Mouse (Mus musculus) forebrain, embryonic 15.5 days (tissue): ENCODE data around the gene Snx32. TPM values are rescaled to one million over a fixed set of nuclear protein-coding genes. Genes with fewer than 3 reads are reported as not detected.

Experiments used
- ATAC-seq: fragments of 200-750 bp; cut with Nextera tagmentation; replicated peaks from 2 replicates; pipeline ENCODE4 v1.8.0; 2017; ENCODE audit warnings: mild to moderate bottlenecking, moderate TSS enrichment, moderate library complexity
- H3K27ac ChIP-seq: fragments of 300-500 bp; sonication (generic); replicated peaks from 2 replicates; pipeline ENCODE4 v1.5.1; 2015; ENCODE audit warnings: mild to moderate bottlenecking, inconsistent platforms
- H3K27me3 ChIP-seq: fragments of 300-500 bp; sonication (generic); 2 replicates; pipeline ENCODE4 v1.6.1; 2015; ENCODE audit warnings: inconsistent platforms
- H3K36me3 ChIP-seq: fragments of 300-500 bp; sonication (generic); 2 replicates; pipeline ENCODE4 v1.6.1; 2015; ENCODE audit warnings: mild to moderate bottlenecking, inconsistent platforms
- H3K4me1 ChIP-seq: fragments of 300-500 bp; sonication (generic); 2 replicates; pipeline ENCODE4 v1.6.1; 2015; ENCODE audit warnings: inconsistent platforms
- H3K4me2 ChIP-seq: fragments of 300-500 bp; sonication (generic); replicated peaks from 2 replicates; pipeline ENCODE4 v1.6.1; 2015; ENCODE audit warnings: mild to moderate bottlenecking, inconsistent platforms
- H3K4me3 ChIP-seq: fragments of 300-500 bp; sonication (generic); 2 replicates; pipeline ENCODE4 v1.5.1; 2015; ENCODE audit warnings: mild to moderate bottlenecking, inconsistent platforms
- H3K9ac ChIP-seq: fragments of 300-500 bp; sonication (generic); replicated peaks from 2 replicates; pipeline ENCODE4 v1.6.1; 2015; ENCODE audit warnings: mild to moderate bottlenecking, inconsistent platforms
- H3K9me3 ChIP-seq: fragments of 300-500 bp; sonication (generic); 2 replicates; pipeline ENCODE4 v1.6.1; 2016; ENCODE audit warnings: inconsistent platforms
- WGBS: fragments of 180-500 bp; shearing (Covaris S2); methylation state at CpG from one replicate; pipeline ENCODE4 v1.1.7; 2015; ENCODE audit warnings: mixed read lengths; 5-methylcytosine and 5-hydroxymethylcytosine counted together
- polyA plus RNA-seq: library from polyadenylated mRNA; unstranded; fragments of >200 nt; fragmentation: Nextera tagmentation; extraction: Ambion mirVana; gene quantifications from 2 replicates; pipeline ENCODE4 v1.2.1, GENCODE M21; 2015

The Snx32 gene
- polyA plus RNA-seq, 1 experiment from 2014 or later: 72.8 TPM

- no peaks in the 10 kb centered on the region for H3K36me3 ChIP-seq
- H3K27ac ChIP-seq: no peak overlapping the region
- H3K4me2 ChIP-seq: no peak overlapping the region
- no peaks in the 10 kb centered on the region for H3K9me3 ChIP-seq
- ATAC-seq: no peak
- H3K4me1 ChIP-seq: peaks cover 11% of the 10 kb centered on the region
- H3K9ac ChIP-seq: no peak overlapping the region
- WGBS: 6% methylated on average over 7 of the region's 7 CpGs
- no peak overlapping the region for H3K4me3 ChIP-seq
- H3K27me3 ChIP-seq: no peaks in the 10 kb centered on the region
These were observed 19.8 kb upstream of the Snx32 start for GRCm38 (mm10) chr19:5530138-5530524.

DNA sequence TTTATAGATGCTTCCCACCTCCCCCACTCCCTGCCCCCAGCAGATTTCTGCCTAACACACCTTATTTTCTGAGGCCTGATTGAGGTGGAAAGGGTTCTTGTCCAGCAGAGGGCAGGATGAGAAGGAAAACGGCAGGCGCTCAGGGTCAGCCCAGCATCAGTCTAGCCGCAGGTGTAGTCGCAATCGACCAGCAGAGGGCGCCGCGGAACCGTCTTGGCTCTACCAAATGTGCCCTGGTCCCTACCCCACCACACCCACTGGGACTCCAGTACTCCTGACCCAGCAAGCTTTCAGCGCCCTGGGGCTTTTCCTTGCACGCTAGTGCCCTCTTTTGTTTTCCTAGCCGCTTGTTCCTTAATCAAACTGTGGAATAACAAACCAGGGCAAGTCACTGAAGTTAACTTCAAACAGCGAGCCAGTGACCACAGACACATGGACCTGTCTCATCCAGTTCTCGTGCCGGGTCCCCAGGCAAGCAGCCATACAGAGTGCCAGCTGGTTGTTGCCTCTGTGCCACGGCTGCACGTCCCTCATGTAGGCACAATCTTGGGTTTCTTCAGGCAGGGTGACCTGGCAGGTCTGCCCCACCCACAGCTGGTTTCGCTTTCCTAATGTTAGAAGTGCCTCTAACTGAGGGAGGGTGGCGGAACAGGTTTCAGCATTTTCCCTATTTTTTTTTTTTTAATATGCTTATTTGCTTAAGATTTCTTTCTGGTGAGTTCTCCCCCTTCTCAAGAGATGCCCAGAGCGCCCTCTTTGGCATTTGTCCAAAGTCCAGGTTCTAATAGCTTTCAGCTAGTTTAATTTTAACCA, 19.2 kb upstream of the Snx32 start:
- WGBS: 10% methylated on average over 20 of the region's 20 CpGs
- no peak overlapping the region for H3K9ac ChIP-seq
- no peak overlapping the region for H3K4me3 ChIP-seq
- no peaks in the 10 kb centered on the region for H3K36me3 ChIP-seq
- H3K4me2 ChIP-seq: peak overlapping the region; percentile 12
- ATAC-seq: peak; percentile 86
- no peaks in the 10 kb centered on the region for H3K27me3 ChIP-seq
- no peaks in the 10 kb centered on the region for H3K9me3 ChIP-seq
- H3K27ac ChIP-seq: no peak overlapping the region
- H3K4me1 ChIP-seq: peaks cover 11% of the 10 kb centered on the region

DNA sequence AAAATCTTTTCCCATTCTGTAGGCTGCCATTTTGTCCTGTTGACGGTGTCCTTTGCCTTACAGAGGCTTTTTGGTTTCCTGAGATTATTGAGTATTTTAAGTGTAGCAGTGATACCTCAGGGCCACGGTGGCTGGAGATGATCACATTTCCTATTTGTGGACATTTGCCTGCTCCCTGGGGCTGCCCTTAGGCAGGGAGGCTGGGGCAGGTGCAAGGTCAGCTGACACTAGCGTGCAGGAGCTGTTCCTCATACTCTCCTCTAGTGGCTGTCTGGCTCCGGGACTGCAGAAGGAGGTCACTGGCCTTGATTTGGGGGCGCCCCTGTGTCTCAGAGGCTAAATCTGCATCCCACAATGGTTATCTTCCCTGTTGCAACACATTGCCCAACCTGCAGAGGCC, 14.9 kb upstream of the Snx32 start:
- Histone ChIP-seq H3K4me2 (no peak overlapping the region), H3K4me1 (peaks cover 9% of the 10 kb centered on the region), H3K27ac (no peak overlapping the region), H3K27me3 (no peaks in the 10 kb centered on the region), H3K4me3 (no peak overlapping the region), H3K36me3 (no peaks in the 10 kb centered on the region), H3K9ac (no peak overlapping the region), H3K9me3 (no peaks in the 10 kb centered on the region)
- no peak for ATAC-seq
- 77% methylated on average over 5 of the region's 5 CpGs for WGBS

DNA sequence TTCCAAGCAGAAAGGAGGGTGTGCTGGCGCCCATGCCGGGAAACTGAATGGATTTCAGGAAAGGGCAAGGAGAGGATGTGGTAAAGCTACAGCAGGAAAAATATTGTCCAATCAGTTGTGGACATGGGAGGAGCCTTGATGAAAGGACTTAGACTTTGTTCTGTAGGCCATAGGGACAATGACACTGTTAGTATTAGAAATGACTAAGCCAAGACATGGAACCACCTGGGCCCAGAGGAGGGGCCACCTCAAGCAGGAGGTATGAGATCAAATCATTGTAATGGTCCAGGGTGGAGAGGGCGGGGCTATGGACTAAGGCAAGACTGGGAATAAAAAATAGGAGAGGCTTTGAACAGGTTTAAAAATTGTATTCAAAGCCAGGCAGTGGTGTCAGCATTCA, 8.4 kb upstream of the Snx32 start:
- WGBS: 84% methylated on average over 3 of the region's 3 CpGs
- H3K27me3 ChIP-seq: no peaks in the 10 kb centered on the region

DNA sequence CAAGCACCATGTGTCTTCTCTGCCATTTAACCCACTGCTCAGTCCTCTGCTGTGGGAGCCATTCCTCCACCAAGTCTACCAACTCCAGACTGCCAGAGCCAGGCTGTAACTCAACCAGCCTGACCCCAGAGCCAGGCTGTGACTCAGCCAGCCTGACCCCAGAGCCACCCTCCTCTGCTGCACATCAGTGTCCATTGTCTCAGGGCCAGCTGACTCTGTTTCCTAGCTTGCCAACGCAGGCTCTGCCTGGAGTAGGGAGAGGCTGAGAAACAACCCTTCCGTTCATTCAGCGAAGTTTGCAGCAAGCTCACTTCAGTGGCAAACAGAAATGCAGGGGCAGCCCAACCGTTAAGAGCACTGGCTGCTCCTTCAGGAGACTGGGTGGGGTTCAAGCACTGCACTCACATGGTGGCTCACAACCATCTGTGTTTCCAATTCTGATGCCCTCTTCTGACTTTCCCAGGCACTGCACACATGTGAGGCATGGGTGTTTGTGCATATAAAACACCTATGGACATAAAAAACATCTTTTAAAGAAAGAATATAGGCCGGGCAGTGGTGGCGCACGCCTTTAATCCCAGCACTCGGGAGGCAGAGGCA, 6.7 kb upstream of the Snx32 start:
- Histone ChIP-seq H3K27ac (no peak overlapping the region), H3K9ac (no peak overlapping the region), H3K4me1 (0 out of 2 replicates have a peak, but pooled peaks cover 6% of the 10 kb centered on the region), H3K36me3 (no peaks in the 10 kb centered on the region), H3K27me3 (no peaks in the 10 kb centered on the region), H3K9me3 (no peaks in the 10 kb centered on the region), H3K4me3 (no peak overlapping the region), H3K4me2 (no peak overlapping the region)
- no peak for ATAC-seq
- WGBS: 80% methylated on average over 8 of the region's 8 CpGs

More for the DNA sequence above, 8.4 kb upstream of the Snx32 start:
- Histone ChIP-seq H3K9ac (no peak overlapping the region), H3K4me2 (no peak overlapping the region), H3K4me1 (no peaks in the 10 kb centered on the region), H3K27ac (no peak overlapping the region), H3K9me3 (no peaks in the 10 kb centered on the region), H3K36me3 (no peaks in the 10 kb centered on the region), H3K4me3 (no peak overlapping the region)
- no peak for ATAC-seq

- peaks cover 10% of the 10 kb centered on the region for H3K4me1 ChIP-seq
- H3K27me3 ChIP-seq: no peaks in the 10 kb centered on the region
- H3K4me2 ChIP-seq: no peak overlapping the region
- no peak overlapping the region for H3K4me3 ChIP-seq
- 81% methylated on average over 7 of the region's 7 CpGs for WGBS
- no peak for ATAC-seq
- H3K27ac ChIP-seq: no peak overlapping the region
- H3K36me3 ChIP-seq: no peaks in the 10 kb centered on the region
- H3K9ac ChIP-seq: no peak overlapping the region
- no peaks in the 10 kb centered on the region for H3K9me3 ChIP-seq
These were observed 5.8 kb upstream of the Snx32 start for GRCm38 (mm10) chr19:5515840-5516777.

DNA sequence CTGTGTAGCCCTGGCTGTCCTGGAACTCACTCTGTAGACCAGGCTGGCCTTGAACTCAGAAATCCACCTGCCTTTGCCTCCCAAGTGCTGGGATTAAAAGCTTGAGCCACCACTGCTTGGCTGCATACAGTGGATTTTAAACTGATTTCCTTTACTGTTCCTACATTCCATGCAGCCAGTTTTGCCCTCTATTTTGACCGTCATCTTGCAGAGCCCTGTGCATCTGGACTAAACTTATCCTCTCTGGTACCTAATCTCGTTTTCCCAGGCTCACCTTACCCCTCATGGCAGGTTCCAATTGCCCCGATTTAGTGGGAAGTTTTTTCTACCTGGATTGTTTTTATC, 2.6 kb upstream of the Snx32 start:
- H3K4me1 ChIP-seq: peaks cover 27% of the 10 kb centered on the region
- no peaks in the 10 kb centered on the region for H3K36me3 ChIP-seq
- H3K9me3 ChIP-seq: no peaks in the 10 kb centered on the region
- WGBS: 80% methylated on average over 3 of the region's 3 CpGs
- no peak overlapping the region for H3K4me2 ChIP-seq
- H3K4me3 ChIP-seq: no peak overlapping the region
- H3K27ac ChIP-seq: no peak overlapping the region
- ATAC-seq: no peak
- no peaks in the 10 kb centered on the region for H3K27me3 ChIP-seq
- no peak overlapping the region for H3K9ac ChIP-seq

- H3K9ac ChIP-seq: no peak overlapping the region
- no peak overlapping the region for H3K4me2 ChIP-seq
These were observed 2.0 kb upstream of the Snx32 start for GRCm38 (mm10) chr19:5512091-5513004.

GRCm38 (mm10) chr19:5511074-5511632, 815 bp upstream of the Snx32 start:
- H3K9me3 ChIP-seq: no peaks in the 10 kb centered on the region
- WGBS: 51% methylated on average over 14 of the region's 15 CpGs
- peak overlapping the region; percentile 49 for H3K9ac ChIP-seq
- H3K27me3 ChIP-seq: no peaks in the 10 kb centered on the region
- H3K36me3 ChIP-seq: no peaks in the 10 kb centered on the region
- H3K4me3 ChIP-seq: peak overlapping the region; percentile 58
- peak overlapping the region; percentile 77 for H3K27ac ChIP-seq
- H3K4me2 ChIP-seq: peak overlapping the region; percentile 71
- H3K4me1 ChIP-seq: peaks cover 27% of the 10 kb centered on the region
- ATAC-seq: 0 out of 2 replicates have a peak, but pooled peaks have one; percentile 16

More at GRCm38 (mm10) chr19:5512091-5513004, 2.0 kb upstream of the Snx32 start:
- Histone ChIP-seq H3K27me3 (no peaks in the 10 kb centered on the region), H3K4me1 (peaks cover 27% of the 10 kb centered on the region), H3K4me3 (no peak overlapping the region), H3K27ac (no peak overlapping the region), H3K36me3 (no peaks in the 10 kb centered on the region), H3K9me3 (no peaks in the 10 kb centered on the region)
- ATAC-seq: no peak
- 73% methylated on average over 12 of the region's 12 CpGs for WGBS

GRCm38 (mm10) chr19:5503687-5504086, 6.7 kb downstream of the Snx32 start, which contains the start of gene 1700020D05Rik:
1700020D05Rik (minus strand) TSS chr19:5503787.
- ATAC-seq: no peak
- H3K4me1 ChIP-seq: no peaks in the 10 kb centered on the region
- H3K36me3 ChIP-seq: peaks cover 3% of the 10 kb centered on the region; the same call in 1 of the 2 replicates
- H3K9me3 ChIP-seq: no peaks in the 10 kb centered on the region
- no peak within 1 kb of the TSS for H3K27ac ChIP-seq
- no peaks in the 10 kb centered on the region for H3K27me3 ChIP-seq
- 60% methylated on average over 17 of the region's 17 CpGs for WGBS
- H3K4me2 ChIP-seq: no peak within 1 kb of the TSS
- H3K4me3 ChIP-seq: no peak within 1 kb of the TSS
- no peak within 1 kb of the TSS for H3K9ac ChIP-seq

DNA sequence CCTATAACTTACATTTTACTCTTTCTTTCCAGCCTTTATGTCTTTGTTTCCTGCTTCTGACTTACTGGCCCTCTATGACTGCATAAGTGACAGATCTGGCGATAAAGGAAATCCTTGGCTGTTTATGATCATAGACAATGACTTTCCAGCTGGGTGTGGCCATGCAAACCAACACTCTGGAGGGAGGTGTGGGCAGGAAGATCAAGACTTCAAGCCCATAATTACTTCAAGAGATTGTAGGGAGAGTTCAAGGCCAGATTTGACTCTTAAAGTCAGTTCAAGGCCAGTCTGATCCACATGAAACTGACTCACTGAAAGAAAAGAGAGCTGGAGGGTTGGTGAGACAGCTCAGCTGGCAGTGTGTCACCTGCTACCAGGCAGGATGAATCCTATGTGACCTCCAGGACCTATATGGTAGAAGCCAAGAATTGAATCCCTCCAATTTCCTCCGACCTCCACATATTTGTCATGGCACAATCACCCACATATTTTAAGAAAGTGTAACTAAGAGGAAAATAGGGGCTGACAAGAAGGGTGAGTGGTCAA, 9.9 kb downstream of the Snx32 start:
- H3K4me3 ChIP-seq: no peak overlapping the region
- no peaks in the 10 kb centered on the region for H3K4me1 ChIP-seq
- H3K4me2 ChIP-seq: no peak overlapping the region
- no peak overlapping the region for H3K9ac ChIP-seq
- H3K36me3 ChIP-seq: peaks cover 29% of the 10 kb centered on the region
- ATAC-seq: no peak
- 89% methylated on average over 2 of the region's 2 CpGs for whole genome bisulfite sequencing
- H3K27ac ChIP-seq: no peak overlapping the region
- H3K27me3 ChIP-seq: no peaks in the 10 kb centered on the region
- no peaks in the 10 kb centered on the region for H3K9me3 ChIP-seq
